Mouse (Mus musculus): ENCODE results near the gene 9330161L09Rik.
"Not testable (repeated sequence)": the region's sequence is repeated elsewhere in the genome, so short reads cannot be mapped to it uniquely, and the experiment has no call there.

Gene 9330161L09Rik

DNA sequence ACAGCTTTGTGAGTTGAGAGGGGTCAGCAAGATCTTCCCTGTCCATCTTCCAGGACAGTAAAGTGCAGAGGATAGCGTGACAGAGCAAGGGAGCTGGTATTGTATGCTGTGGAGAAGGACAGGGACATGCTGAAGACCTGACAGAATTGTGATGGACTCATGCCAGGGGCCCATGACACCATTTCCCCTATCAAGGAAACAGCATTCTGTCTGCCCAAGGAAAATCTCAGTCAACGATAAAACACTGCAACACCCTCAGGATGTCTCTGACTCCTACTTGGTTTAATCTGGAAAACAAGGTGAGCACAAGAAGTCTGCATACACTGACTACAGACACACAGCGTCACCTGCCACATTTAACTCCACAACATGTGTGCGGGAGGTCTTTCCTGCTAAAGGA lies at the start of gene 9330161L09Rik:
9330161L09Rik (minus strand) TSS at position 101 of the 400 bp plus-strand sequence.
- no peak for DNase-seq (ENCODE audit: low read depth, low spot score)

DNA sequence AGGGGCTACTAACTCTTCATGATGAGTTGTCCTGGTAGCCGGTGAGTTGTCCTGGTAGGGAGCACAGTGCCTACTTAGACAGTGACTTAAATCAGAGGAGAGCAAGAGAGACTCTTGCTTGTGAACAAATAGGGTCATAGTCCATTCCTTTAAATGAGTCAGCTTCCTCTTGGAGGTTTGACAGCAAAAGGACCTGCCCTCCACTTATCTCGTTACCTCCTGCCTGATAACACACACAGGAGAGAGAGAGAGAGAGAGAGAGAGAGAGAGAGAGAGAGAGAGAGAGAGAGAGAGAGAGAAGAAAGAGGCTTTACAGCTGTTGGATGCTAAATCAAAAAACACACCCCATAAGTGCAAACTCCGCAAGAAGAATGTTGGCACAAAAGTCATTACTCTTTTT lies 49.5 kb upstream of the 9330161L09Rik start, which contains the start of gene Ifi27l2b:
Ifi27l2b (minus strand) TSS at position 84 of the 400 bp plus-strand sequence.
- DNase-seq (ENCODE audit: low read depth, low spot score): no peak

DNA sequence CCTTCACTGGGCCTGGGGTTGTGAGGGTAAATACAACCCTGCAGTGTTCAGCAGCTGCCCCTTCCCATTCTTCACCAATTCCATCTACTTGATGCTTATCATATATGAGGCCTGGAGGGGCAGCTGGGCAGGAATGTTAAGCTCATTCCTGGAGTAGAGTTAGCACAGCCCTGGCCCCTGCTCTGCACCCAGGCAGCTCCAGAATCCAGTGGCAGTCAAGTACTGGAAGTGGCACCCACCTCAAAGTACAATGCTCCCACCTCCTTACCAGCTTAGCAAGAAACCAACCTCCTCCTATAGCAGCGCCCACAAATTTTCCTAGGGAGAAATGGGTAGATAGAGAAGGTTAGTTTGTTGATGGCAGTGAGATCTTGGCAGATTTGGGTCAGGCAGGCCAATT lies 49.1 kb upstream of the 9330161L09Rik start:
- DNase-seq (ENCODE audit: low read depth, low spot score): not testable (repeated sequence)

DNA sequence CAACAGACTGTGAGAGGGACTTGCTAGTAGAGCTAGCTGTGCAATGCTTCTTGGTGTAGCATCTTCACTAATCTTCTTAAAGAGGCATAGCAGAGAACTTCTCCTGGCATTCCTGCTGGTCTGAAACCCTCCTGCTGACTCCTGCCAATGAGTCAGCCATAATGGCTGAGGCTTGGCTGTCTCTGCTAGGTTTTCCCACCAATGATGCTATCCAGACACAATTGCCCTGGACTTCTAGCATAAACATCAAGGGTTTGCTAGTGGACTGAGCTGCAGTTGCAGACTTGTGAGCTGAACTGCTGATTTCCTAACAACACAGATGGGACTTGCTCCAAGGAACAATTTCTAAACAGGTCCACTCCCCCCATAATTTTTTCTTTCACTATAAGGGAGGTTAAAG lies 45.7 kb upstream of the 9330161L09Rik start:
- DNase-seq (ENCODE audit: low read depth, low spot score): no peak

DNA sequence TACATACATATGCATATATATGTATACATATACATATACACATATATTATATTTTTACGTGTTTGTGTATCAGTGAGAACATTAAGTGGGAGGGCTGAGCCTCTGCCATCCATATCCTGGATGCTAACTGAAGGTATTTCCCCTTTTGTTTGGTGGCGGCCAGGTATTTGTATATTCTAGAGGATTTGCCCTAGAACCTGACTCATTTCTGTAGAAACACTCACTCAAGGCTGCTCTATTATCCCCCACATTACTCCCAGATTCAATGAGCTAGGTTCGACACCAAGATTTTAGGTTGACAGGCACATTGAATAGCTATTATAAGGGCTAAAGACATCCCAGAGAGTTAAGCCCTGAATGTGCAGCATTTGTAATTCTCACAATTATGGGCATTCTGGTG lies 37.4 kb upstream of the 9330161L09Rik start:
- DNase-seq (ENCODE audit: low read depth, low spot score): peak; percentile 39

DNA sequence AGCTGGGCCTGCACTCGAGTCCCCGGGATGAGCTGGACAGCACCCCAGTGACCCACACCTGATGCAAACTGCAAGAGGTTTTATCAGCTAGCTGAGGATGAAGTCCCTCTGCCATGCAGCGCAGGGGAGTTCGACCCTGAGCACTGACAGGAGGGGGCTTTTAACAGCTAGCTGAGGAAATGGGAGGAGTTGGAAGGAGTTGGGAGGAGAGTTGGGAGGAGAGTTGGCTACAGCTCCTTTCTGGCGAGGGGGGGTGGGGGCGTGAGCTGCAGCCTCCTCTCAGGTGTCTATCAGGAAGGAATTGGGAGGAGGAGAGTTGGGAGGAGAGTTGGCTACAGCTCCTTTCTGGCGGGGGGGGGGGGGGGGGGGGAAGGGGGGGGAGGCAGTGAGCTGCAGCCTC lies 36.6 kb upstream of the 9330161L09Rik start:
- DNase-seq (ENCODE audit: low read depth, low spot score): not testable (repeated sequence)

DNA sequence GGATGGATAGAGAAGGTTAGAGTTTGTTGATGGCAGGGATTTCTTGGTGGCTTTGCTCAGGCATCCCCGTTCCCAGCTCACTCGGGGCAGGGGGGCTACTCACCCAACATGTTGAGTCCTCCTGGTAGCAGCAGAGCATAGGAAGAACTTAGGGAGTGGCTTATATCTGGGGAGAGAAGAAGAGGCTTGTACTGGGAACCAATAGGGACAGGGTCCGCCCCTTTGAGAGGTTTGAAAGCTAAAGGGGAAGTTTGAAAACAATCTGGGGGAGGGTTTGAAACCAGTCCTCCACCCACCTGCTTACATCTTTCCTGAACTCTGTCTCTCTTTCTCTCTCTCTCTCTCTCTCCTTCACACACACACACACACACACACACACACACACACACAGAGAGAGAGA lies 35.9 kb upstream of the 9330161L09Rik start, which contains the start of gene Ifi27l2a:
Ifi27l2a (minus strand) TSS at position 157 of the 400 bp plus-strand sequence.
- DNase-seq (ENCODE audit: low read depth, low spot score): peak; percentile 90

DNA sequence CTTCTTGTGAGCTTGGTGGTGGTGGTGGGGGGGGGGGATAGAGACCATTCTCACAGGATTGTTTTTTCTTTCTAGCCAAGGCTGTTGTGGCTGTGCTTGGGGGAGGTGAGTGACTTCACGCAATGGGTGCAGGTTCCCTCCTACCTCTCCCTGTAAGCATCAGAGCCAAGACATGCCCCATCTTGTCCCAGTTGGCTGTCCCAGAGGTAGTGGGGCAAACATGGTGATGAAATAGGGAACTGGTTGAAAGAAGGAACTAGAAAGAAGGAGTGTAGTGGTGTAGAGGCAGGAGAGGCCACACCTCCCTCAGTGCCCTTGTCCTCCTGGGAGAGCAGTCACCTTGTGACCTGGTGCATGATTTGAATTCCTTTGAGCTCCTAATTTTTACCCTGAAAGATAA lies 30.0 kb upstream of the 9330161L09Rik start:
- no peak for DNase-seq (ENCODE audit: low read depth, low spot score)

DNA sequence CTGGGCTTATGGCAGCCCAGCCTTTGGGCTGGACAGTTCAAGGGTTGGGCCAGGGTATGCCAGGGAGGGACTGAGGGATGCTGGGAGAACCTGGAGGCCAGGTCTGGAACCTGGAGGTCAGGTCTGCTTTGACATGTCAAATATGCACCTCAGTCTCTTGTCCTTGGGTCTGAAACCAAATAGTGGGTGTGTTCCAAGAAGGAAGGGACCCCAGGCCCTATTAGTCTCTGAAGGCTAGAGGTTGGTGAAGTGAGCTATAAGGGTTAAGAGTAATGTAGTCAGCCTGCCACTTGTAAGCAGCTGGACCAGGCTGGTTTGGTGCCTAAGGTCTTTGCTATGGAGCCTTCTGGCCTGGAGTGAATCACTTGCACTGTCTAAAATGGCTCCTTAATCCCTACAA lies 27.2 kb upstream of the 9330161L09Rik start:
- DNase-seq (ENCODE audit: low read depth, low spot score): no peak

DNA sequence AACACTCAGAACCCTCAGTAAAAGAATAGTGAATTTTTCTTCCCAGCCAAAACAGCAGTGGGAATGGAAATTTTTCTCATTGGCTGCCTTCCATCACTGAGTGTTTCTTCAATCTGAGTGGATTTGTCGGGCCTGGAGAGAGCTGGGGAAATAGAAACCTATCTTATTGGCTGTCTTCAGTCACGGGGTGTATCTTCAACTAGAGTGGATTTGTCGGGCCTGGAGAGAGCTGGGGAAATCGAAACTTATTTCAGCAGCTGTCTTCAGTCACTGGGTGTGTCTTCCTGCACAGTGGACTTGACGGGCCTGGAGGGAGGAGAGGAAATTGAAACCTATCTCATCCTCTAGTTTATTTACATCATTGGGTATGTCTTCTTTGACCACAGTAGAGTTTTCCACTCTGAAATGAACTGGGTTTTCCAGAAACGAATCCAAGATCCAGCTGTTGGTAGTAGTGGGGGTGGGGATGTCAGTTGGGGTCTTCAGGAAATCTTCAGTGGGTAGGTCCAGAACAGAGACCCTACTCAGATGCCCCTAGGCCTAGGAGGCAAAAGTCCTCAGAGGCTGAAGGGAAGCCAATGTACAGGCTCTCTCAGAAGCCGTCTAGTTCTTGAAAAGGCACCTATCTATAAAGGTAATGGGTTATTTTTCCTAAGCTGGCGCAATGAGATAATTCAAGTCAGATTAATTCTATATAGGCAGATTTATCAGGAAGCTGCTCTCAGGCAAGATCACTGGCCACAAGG lies 26.5 kb upstream of the 9330161L09Rik start, which contains the start of gene Ifi27:
Ifi27 (plus strand) TSS at position 226 of the 746 bp plus-strand sequence.
- DNase-seq (ENCODE audit: low read depth, low spot score): peak; percentile 92

DNA sequence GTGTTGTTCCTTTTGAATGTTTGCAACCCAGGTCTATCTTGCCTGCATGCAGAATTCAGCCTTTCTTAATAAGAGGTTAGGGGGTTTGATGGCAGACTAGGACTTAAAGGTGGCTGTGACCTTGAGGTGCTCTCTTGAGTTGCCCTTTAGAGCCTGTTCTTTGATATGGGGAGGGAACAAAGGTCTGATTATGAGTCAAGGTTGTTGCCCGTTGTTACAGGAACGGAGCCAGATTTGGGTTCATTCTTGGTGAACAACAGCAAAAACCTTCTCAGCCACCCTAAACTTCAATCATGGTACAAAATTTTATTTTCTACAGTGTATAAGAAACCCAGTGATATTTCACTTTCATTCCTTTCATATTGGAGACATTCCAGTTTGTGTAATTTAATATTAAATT lies 25.8 kb upstream of the 9330161L09Rik start:
- DNase-seq (ENCODE audit: low read depth, low spot score): no peak

DNA sequence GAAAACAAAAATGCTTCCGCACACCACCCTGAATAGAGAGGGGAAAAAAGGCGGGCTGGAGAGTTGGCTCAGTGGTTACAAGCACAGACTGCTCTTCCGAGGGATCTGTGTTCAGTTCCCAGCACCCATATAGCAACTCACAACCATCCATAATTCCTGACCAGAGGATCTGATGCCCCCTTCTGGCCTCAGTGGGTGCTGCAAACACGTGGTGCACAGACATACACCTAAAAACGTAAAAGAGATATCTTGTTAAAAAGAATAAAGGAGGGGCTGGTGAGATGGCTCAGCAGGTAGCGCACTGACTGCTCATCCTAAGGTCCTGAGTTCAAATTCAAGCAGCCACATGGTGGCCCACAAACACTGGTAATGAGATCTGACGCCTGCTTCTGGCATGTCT lies 19.1 kb upstream of the 9330161L09Rik start:
- DNase-seq (ENCODE audit: low read depth, low spot score): no peak

DNA sequence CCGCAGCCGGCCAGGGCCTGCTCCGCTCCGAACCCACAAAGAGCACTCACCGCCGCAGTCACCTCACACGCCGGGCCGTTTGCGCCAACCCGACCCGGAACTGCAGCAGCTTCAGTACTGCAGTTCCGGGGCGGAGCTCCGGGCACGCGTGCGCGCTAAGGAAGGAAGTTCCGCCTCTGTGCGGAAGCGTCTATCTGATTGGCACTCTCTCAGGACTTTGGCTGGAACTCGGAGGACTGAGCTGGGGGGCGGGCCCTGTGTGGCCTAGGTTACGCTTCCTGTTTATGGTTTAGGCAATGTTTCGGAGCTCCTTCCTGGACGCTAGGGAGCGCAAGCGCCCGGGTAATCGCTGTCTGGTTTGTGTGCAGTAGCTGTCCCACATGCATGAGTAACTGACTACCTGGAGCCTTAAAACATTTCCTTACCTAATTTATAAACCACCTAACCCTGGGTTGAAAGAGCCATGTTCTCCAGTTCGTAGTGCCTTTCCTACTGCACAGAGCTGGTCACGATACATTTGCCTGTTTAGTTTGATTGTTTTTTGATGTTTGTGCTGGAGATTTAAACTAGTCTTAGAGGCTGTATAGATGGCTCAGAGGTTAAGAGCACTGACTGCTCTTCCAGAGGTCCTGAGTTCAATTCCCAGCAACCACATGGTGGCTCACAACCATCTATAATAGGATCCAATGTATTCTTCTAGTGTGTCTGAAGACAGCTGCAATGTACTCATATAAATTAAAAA lies 18.3 kb upstream of the 9330161L09Rik start, which contains the start of gene Ddx24:
Ddx24 (minus strand) TSS at position 102 of the 742 bp plus-strand sequence.
- peak; percentile 99 for DNase-seq (ENCODE audit: low read depth, low spot score)

DNA sequence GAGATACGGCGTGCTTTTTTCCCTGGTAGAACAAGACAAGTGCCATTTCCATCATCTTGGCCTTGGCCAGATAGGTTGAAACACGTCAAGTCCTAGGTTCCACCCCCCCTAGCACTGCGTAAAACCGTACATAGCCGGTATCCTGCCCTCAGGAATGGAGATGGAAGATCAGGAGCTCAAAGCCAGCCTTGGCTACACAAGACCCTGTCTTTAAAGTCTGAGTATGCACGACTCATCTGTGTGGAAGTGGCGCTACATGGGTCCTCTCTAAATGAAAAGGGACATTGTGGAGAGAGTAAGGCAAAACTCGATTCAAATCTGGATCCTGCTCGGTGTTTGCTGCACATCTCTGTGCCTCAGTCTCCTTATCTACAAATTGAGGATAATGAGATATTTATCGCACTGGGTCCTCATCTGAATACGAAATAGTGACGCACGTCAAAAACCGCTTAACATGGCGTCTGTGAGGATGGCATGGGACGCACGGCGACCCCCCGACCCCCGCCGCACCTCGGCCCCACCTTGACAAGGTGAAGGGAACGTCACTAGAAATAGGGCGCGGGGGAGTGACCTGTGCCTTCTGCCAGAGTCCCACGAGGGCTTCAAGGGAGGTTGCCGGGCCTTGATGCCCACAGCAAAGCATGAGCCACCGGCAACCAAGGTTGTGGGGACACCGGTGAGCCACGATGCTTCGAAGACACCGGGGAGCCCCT lies 17.6 kb upstream of the 9330161L09Rik start:
- DNase-seq (ENCODE audit: low read depth, low spot score): no peak

DNA sequence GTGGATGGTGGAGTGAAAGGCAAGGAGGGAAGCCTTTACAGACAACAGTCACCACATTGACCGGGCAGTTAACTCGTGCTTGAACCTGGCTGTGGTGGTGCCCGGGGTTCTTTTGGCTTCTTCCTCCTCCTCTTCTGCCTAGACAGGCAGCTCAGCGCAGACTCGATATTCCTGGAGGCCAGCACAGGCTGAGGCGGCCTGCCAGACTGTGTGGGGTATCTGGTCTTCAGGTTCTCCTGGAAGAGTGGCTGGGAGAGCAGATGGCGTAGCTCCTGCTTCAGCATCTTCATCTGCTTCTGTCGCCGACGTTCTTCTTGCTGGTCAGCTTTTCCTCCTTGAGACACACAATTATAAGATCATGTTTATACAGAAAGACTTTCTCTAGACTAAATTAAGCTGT lies 524 bp upstream of the 9330161L09Rik start:
- DNase-seq (ENCODE audit: low read depth, low spot score): no peak

DNA sequence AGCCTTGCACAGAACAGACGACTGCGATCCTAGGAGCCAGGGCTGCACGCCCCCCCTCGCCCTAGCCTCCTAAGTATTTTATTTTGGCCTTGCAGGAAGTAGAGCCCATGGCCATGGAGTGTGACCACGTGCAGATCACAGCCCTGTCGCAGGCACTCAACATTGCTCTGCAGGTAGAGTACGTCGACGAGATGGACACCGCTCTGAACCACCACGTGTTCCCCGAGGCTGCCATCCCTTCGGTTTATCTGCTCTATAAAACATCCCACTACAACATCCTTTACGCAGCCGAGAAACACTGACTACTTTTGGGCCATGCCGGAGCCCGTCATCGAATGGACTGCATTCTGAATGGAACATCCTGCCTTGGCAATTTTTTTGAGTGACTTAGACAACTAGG lies 3.5 kb downstream of the 9330161L09Rik start:
- DNase-seq (ENCODE audit: low read depth, low spot score): no peak

DNA sequence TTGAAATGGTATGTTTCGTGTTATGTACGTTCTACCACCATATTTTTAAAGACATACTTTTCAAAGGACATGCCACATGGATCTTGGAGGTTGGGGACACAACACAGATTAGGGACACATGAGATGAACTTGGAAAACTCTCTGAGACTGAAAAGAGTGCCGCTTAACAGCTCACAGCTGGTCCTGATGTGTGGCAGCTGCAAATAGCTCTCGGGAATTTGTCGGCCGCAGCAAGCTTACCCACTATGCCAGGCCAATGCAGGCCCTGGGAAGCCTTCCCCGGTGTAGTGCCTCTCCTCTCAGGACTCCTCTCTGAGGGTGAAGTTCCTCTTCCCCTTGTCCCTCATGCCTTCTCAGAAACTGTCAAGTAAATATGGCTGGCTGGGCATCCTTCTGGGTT lies 10.9 kb downstream of the 9330161L09Rik start:
- no peak for DNase-seq (ENCODE audit: low read depth, low spot score)

DNA sequence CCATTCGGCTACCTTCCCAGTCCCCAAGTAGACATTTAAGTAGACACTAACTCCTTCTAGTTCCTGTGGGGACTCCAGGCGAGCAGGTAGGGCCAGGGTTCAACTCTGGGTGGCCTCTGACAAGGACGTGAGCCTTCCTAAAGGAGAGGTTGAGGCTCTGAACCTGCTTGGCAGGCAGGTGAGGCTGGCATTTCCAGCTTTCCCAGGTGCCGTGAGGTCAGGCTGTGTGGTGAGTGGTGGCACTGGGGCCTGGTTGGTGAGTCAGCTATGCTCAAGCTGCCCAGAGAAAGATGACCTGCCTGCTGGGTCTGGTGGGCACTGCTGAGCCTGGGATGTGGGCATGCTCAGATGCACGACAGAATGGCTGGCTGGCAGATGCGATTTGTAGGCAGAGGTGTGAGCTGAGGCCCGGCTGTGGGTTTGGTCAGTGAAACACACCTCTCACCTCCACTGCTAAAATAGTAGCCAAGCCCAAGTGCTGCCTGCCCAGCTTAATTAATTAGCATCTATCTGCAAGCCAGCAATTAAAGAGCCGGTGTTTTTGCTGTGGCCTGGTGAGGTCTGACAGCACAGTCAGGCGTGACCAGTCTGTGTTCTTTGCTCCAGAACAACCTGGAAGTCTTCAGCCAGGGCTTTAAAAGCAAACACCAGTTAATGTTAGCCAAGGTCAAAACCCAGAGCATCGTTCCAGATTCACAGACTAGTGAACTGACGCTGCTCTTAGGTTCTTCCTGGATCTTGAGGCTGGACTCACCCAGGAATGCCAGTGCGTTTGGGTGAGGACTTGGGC lies 11.9 kb downstream of the 9330161L09Rik start:
- DNase-seq (ENCODE audit: low read depth, low spot score): no peak

DNA sequence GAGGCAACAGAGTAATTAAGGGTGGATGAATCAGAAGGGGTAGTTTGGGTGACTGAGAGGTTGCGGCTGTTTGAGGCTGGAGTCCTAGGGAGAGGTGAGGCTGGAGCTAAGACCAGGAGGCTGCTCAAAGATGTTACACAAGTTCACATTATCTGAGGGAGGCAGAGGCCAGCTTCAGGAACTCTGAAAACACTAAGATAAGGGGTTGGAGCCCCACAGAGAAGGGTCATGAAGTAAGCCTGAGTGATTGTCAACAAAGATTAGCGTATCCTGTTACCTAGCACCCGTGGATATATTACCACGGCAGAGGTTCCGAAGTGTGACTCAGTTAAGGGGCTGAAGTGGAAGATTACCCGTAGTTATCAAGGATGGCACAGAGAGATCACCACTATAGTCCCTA lies 14.1 kb downstream of the 9330161L09Rik start:
- no peak for DNase-seq (ENCODE audit: low read depth, low spot score)

DNA sequence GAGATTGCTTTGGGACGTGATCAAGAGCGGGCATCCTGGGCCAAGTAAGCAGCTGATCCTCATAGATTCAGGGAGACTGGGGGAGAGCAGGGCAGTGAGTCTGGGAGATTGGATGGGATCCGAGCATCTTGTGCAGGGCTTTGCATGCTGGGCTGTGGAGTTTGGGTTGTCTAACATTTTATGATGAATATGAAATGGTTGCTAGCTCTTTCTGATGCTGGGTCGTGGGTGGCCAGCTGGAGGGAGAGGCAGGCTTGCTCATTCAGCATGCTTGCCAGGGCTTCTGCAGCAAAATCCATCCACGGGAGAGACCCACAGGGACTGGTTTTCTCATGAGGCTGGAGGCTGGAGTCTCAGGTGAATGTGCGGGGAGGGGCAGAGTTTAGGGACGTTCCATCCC lies 16.5 kb downstream of the 9330161L09Rik start:
- no peak for DNase-seq (ENCODE audit: low read depth, low spot score)

DNA sequence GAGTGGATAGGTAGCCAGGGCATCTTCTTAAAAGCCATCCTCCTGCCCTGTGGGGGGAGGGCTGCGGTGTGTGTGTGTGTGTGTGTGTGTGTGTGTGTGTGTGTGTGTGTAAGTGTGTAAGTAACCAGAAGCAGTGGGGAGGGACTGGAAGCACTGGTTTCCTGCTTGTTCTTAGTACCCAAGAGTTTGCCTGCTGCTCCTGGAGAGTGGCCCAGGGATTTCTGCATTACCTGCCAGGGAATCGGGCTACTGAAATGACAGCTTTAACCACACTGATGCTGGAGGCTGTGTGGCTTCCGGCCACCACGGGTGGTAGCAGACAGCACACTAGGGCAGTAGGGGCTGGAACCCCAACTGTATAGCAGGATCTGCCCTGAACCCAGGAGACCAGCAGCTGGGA lies 17.6 kb downstream of the 9330161L09Rik start:
- DNase-seq (ENCODE audit: low read depth, low spot score): no peak

All from CD4-positive helper T cell, adult 2 months (primary cell).